Mouse (Mus musculus): Measurements from ENCODE around the gene Kirrel2.
"Not testable (repeated sequence)": the region's sequence is repeated elsewhere in the genome, so short reads cannot be mapped to it uniquely, and the experiment has no call there.

Gene Kirrel2

GRCm38 (mm10) chr7:30457629-30458330 is at the start of gene Kirrel2, which contains the start of gene Nphs1:
Gene Kirrel2, minus strand, starts transcription at chr7:30457690.
Gene Nphs1, plus strand, starts transcription at chr7:30458315.
- no peak for DNase-seq (ENCODE audit: low spot score)

- not testable (repeated sequence) for DNase-seq (ENCODE audit: low spot score)
Measured at GRCm38 (mm10) chr7:30501159-30501558, 43.7 kb upstream of the Kirrel2 start.

GRCm38 (mm10) chr7:30495506-30496042 is 38.1 kb upstream of the Kirrel2 start:
- peak; percentile 59 for DNase-seq (ENCODE audit: low spot score)

GRCm38 (mm10) chr7:30493401-30493931 is 36.0 kb upstream of the Kirrel2 start, which contains the start of gene Prodh2:
Gene Prodh2, plus strand, starts transcription at chr7:30493622.
- peak; percentile 87 for DNase-seq (ENCODE audit: low spot score)

- peak; percentile 61 for DNase-seq (ENCODE audit: low spot score)
Measured at GRCm38 (mm10) chr7:30492765-30493164, 35.3 kb upstream of the Kirrel2 start.

GRCm38 (mm10) chr7:30490957-30491307 is 33.4 kb upstream of the Kirrel2 start:
- no peak for DNase-seq (ENCODE audit: low spot score)

GRCm38 (mm10) chr7:30490251-30490956 is 32.9 kb upstream of the Kirrel2 start:
- DNase-seq (ENCODE audit: low spot score) = no peak

GRCm38 (mm10) chr7:30484250-30484649 is 26.8 kb upstream of the Kirrel2 start:
- DNase-seq (ENCODE audit: low spot score) = peak; percentile 30

- DNase-seq (ENCODE audit: low spot score) = peak; percentile 78
Measured at GRCm38 (mm10) chr7:30477415-30478381, 20.2 kb upstream of the Kirrel2 start.

GRCm38 (mm10) chr7:30476136-30476535 is 18.6 kb upstream of the Kirrel2 start:
- DNase-seq (ENCODE audit: low spot score) = not testable (repeated sequence)

- DNase-seq (ENCODE audit: low spot score) = peak; percentile 81
Measured at GRCm38 (mm10) chr7:30474999-30475398, 17.5 kb upstream of the Kirrel2 start.

- DNase-seq (ENCODE audit: low spot score) = peak; percentile 22
Measured at GRCm38 (mm10) chr7:30472411-30472810, 14.9 kb upstream of the Kirrel2 start.

GRCm38 (mm10) chr7:30464816-30465300 is 7.4 kb upstream of the Kirrel2 start:
- DNase-seq (ENCODE audit: low spot score) = no peak

GRCm38 (mm10) chr7:30463996-30464395 is 6.5 kb upstream of the Kirrel2 start:
- no peak for DNase-seq (ENCODE audit: low spot score)

- DNase-seq (ENCODE audit: low spot score) = no peak
Measured at GRCm38 (mm10) chr7:30463568-30463967, 6.1 kb upstream of the Kirrel2 start.

- no peak for DNase-seq (ENCODE audit: low spot score)
Measured at GRCm38 (mm10) chr7:30459484-30459883, 2.0 kb upstream of the Kirrel2 start.

GRCm38 (mm10) chr7:30456911-30457628 is 420 bp downstream of the Kirrel2 start:
- no peak for DNase-seq (ENCODE audit: low spot score)

- DNase-seq (ENCODE audit: low spot score) = no peak
Measured at GRCm38 (mm10) chr7:30456487-30456886, 1.0 kb downstream of the Kirrel2 start.

- no peak for DNase-seq (ENCODE audit: low spot score)
Measured at GRCm38 (mm10) chr7:30454259-30454658, 3.2 kb downstream of the Kirrel2 start.

- peak; percentile 68 for DNase-seq (ENCODE audit: low spot score)
Measured at GRCm38 (mm10) chr7:30453766-30454165, 3.7 kb downstream of the Kirrel2 start.

- DNase-seq (ENCODE audit: low spot score) = no peak
Measured at GRCm38 (mm10) chr7:30453327-30453726, 4.2 kb downstream of the Kirrel2 start.
